Mouse (Mus musculus): Measurements from ENCODE around the gene Ssbp3.

Ssbp3 gene

GRCm38 (mm10) chr4:106910201-106911172, at the start of gene Ssbp3:
Ssbp3 (plus strand) TSS chr4:106910701.
- DNase-seq (ENCODE audit: low spot score) = peak; percentile 47

GRCm38 (mm10) chr4:106861871-106862270, 48.6 kb upstream of the Ssbp3 start:
- no peak for DNase-seq (ENCODE audit: low spot score)

DNA sequence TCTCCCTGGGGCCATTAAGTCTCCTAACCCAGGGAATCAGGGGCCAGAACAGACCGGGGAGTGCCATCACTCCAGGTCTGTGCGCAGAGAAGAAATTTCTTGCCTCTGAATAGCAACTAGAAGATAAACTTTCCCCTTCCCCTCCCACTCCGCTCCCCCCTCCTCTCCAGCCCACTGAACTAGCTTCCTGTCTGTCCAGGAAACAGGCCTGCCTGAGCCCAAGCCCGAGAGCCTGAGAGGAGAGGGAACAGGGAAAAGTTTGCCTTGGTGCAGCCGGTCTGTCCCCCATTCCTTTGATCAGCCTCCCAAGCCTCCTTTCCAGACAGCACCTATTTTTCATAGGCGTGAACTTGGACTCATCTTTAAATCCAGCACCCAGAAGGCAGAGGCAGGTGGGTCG, 48.2 kb upstream of the Ssbp3 start:
- no peak for DNase-seq (ENCODE audit: low spot score)

- no peak for DNase-seq (ENCODE audit: low spot score)
These were observed 47.6 kb upstream of the Ssbp3 start for GRCm38 (mm10) chr4:106862767-106863370.

- DNase-seq (ENCODE audit: low spot score) = no peak
These were observed 44.9 kb upstream of the Ssbp3 start for GRCm38 (mm10) chr4:106865415-106866110.

GRCm38 (mm10) chr4:106866381-106866780, 44.1 kb upstream of the Ssbp3 start:
- DNase-seq (ENCODE audit: low spot score) = no peak

GRCm38 (mm10) chr4:106866845-106867244, 43.7 kb upstream of the Ssbp3 start:
- peak; percentile 67 for DNase-seq (ENCODE audit: low spot score)

DNA sequence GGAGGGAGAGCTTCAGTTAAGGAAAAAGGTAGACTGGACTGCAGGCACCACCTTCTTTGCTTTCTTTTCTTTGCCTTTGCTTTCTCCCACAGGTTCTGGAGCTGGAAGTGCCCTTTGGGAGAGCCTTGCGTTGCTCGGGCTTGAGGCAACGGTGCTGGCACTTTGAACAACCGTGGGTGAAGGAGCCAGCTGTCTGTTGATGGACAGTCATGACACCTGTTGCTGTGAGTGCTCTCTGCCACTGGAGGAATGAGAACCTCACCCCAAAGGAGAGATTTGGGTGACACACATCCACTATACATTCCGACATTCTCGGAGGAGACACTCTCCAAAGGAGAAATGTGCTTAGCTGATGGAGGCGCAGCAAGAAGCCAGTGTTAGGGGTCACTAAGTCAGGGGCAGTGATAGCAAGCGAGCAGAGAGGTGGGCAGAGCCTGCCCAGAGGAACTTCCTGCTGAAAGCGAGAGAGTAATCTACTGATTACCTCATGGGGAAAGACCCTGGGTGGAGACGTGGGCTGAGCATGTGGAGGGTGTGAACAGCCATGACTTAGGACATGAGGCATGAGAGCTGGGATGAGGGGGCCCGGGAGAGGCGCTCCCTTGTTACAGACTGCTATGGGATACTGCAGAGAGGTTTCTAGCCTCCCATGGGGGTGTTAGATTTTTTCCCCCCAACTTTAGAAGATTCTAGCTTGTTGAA, 41.6 kb upstream of the Ssbp3 start:
- no peak for DNase-seq (ENCODE audit: low spot score)

- DNase-seq (ENCODE audit: low spot score) = no peak
These were observed 41.0 kb upstream of the Ssbp3 start for GRCm38 (mm10) chr4:106869539-106869951.

DNA sequence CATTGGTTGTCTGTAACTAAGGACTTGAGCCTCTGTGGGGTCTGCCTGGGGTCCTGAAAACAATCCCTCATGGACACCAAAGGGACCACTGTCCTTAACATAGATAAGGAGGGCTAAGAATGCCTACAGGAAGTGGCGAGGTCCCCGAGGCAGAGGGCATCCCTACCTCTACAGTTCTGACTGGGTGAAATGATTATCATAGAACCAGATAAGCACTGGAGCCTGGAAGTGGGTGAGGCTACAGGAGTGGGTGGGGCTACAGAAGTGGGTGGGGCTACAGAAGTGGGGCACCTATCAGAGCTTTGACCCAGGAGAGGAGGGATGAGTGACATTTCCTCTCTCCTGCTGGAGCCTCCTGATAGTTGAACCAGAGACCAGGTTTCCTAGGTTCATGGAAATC, 39.9 kb upstream of the Ssbp3 start:
- DNase-seq (ENCODE audit: low spot score) = no peak

- DNase-seq (ENCODE audit: low spot score) = no peak
These were observed 36.0 kb upstream of the Ssbp3 start for GRCm38 (mm10) chr4:106874501-106874900.

GRCm38 (mm10) chr4:106881101-106881500, 29.4 kb upstream of the Ssbp3 start:
- DNase-seq (ENCODE audit: low spot score) = no peak

DNA sequence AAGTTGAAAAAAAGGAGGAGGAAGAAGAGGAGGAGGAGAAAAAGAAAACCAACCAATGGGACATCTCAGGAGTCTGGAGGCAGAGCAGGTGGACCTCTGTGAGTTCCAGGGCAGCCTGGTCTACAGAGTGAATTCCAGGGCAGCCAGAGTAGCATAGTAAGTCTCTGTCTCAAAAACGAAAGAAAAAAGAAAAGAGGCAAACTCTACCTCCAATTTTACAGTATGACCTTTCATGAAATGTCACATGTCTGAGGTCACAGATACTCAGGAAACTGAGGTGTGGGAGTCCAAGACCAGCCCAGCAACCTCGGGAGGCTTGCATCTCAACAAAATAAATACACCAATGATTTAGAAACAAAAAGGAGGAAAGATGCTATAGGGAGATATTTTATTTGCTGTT, 27.4 kb upstream of the Ssbp3 start:
- no peak for DNase-seq (ENCODE audit: low spot score)

DNA sequence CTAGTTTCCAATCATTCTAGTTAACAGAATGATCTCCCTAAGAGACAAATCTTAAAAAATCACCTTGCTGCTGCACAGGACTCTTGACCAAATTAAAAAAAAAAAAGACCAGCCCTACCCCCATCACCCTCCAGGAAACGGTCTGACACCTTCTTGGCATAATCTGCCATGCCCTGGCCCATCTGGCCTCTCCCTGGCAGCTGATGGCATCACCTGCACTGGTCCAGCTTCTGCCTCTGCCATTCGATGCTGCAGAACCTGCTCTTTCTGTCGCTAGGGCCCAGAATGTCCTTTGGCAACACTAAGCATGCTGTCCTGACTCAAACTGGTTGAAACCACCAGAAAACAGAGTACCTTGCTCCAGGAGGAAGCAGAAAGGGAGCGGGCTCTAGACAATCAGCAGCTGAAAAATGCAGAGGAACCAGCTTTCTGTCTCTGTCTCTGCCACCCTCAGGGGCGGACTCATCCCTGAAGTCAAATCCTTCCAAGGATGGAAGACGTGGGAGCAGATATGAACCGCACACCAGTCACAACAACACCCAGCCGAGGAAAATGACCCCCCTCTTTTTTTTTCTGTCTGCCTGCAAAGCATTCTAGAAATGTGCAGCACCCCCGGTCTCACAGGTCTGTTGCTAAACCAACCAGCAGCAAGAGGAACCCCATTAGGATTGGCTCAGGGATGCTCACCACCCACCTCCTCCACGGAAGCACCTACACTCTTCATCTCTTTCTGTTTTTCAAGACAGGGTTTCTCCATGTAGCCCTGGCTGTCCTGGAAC, 24.0 kb upstream of the Ssbp3 start:
- DNase-seq (ENCODE audit: low spot score) = no peak

DNA sequence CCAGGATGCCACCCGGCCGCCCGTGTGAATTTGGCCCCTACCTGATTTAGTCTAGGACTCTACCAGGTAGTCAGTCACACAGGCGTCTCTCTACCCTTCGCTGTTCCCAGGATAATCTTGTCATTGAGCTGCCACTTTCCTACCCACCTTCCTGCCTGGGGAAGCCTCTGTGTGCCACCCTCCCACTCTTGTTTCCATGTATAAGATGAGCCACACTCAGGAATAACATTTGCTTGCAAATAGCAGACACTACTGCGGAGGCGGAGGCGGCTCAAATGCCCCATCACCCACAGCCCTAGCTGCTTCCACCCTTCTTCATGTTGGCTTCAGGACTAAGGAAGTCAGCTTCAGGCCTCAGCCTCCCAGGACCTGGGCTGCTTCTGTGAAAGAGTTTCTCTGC, 14.4 kb upstream of the Ssbp3 start:
- no peak for DNase-seq (ENCODE audit: low spot score)

GRCm38 (mm10) chr4:106898923-106899322, 11.6 kb upstream of the Ssbp3 start:
- no peak for DNase-seq (ENCODE audit: low spot score)

DNA sequence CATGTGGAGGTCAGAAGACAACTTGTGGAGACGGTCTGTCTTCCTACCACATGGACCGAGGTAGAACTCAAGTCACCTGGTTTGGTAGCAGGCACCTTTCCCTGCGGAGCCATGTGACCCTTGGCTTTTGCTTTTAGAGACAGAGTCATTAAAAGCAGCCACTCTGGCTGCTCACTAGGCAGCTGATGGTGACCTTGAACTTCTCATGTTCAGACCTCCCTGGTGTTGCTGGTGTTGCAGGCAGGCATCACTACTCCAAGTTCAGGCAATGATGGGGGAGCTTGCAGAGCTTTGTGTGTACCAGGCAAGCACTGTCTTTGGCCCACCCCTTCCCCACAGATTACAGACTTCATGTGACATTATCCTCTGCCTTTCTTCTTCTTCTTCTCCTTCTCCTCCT, 11.0 kb upstream of the Ssbp3 start:
- no peak for DNase-seq (ENCODE audit: low spot score)

- no peak for DNase-seq (ENCODE audit: low spot score)
These were observed 9.8 kb upstream of the Ssbp3 start for GRCm38 (mm10) chr4:106900718-106901117.

DNA sequence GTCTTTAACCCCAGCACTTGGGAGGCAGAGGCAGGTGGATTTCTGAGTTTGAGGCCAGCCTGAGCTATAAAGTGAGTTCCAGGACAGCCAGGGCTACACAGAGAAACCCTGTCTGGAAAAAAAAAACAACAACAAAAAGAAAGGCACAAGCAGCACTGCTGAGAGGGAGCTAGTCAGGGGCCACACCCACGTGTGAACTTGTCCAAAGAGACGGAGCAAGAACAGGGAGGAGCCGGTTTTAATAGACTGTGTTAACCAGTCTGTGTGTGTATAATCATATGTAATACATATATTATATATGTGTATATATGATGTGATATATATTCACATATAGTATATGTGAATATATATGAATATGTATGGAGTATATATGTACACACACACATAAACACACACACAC, 8.9 kb upstream of the Ssbp3 start:
- DNase-seq (ENCODE audit: low spot score) = no peak

DNA sequence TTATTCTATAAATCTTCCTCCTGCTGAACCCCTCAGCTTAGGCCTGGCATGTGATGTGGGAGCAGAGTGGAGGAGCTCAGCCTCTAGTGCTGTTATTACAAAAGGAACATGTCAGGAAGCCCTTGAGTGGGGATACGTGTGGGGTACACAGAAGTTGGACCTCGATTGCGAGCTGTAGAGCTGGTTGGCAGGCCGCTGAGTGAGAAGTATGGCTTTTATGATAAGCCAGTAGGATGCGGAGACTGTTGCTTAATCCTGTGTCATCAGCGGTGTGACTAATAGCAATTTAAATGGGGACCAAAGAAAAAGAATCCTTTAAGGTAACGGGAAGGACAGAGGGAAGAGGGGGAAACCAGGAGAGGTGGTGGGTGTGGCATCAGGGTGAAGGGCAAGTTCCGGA, 8.3 kb upstream of the Ssbp3 start:
- DNase-seq (ENCODE audit: low spot score) = no peak

DNA sequence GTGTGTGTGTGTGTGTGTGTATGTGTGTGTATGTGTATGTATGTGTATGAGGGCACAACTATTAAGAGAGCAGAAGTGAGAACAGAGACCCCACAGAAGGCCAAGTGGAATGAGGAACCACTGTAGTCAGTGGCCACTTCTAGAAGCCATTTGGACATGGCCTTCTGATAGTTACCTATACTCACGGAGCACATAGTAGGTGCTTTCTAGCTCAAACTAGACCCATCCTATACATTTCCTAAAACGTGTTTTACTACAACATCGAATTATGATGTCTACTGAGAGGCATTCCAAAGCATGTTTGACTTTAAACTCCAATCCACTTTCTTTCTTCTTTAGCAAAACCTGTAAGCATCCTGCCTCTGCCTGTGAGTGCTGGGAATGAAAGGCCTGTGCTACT, 4.6 kb upstream of the Ssbp3 start:
- DNase-seq (ENCODE audit: low spot score) = no peak
